Mouse (Mus musculus) thymus, postnatal 36 days (tissue): ENCODE measurements around the gene Cadps.

Experiments
- DNase-seq, 2 experiments: peaks; one replicate each; pipeline ENCODE4 v3.0.0; 2022; ENCODE audit warnings: mixed read lengths in 2 of 2

The Cadps gene

DNA sequence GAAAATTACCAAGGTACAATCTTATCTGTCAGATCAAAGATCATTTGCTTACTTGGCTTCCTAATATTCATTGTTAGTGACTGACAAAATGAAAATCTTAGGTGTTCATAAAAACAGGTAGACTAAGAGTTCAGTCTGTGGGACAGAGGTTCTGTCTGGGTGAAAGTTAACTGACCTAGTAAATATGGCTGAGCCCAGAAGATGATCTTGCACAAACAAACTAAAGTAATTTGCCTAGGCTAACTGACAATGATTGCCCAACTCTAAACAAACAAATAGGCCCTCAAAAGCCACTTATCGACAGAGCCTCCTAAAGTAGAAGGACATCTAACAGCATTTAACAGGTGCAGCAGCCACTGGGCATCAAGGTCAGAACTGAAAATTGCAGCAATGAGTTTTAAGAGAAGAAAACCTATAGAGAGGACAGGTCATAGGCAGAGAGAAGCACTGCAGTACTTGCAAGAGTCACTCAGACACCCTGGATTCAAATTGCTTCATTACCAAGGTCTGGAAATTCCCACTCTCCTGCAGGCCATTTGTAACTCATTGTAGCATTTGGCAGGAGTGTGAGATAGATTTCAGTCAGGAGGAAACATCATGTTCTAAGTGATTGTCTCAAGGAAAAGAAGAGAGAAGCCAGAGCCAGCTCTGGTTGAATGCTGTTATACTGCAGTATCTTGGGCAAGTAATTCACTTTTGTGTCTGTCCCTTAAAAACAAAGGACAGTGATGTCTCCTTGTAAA, 100.3 kb downstream of the Cadps start:
- DNase-seq: no peak

DNA sequence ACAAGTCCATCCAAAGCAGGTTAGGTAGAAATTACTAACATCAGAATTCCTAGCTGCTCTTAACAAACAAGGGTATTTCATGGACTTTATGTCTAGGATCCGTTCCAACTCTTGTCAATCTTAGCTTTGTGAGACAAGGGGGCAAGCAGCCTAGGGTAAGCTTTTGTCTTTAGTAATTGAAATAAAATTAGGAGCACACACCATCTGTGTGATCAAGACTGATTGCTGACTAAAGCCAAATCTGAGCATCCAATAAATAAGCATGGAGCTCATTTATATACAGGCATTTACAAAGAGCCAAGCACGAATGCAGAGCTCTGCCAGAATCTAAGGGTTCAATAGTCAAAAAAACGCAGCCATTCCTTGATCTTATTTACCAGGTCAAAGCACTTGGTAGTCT, 104.1 kb downstream of the Cadps start:
- DNase-seq: no peak

DNA sequence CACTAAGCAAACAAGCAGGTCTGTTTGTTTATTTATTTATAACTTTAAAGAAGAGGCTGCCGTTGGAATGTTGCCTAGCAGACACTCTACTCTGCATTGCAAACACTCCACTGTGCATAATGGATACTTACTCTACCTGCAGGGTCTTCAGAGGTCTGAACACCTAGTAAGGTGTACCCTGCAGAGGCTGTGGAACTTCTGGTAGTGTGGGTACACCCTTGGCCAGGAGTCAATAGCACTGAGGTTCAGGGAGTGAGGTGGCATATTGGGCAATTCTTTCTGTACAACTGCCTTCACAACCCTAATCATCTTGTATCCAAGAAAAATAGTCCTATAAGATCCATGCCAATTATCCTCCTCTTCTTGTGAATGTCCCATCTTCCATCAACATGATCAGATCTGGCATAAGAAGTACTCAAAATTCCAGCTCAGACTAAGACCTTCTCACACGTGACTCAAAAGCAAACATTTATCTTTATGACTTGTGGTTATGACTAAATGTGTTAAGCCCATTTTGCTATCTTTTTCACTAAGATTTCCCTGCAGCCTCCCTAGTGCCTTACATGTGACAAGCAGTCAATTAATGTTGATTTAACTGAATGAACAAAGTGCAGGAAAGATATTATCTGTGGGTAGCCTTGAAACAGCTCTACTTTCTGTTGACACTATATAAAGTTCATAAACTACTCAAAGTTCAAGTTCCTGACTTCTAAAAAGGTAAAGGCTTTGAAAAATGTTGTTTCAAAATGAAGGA, 106.8 kb downstream of the Cadps start:
- DNase-seq: no peak

DNA sequence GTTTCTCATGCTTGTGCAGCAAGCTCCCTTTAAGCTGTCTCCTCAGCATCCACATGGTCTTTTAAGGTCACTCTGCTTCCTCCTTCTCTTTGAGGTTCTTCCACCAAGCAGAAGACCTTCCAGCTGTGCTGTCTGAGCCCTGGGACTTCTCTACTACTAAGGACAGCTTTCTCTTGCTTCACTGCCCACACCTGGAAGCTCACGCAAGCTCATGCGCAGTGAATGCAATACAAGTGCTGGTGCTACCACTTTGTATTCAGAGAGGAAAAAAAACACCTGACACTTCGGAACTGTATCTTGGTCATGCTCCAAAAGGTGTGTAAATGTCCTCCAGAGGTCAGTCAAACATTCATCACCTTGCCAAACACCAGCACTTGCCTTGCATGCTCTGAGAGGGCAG, 115.5 kb downstream of the Cadps start:
- no peak for DNase-seq

DNA sequence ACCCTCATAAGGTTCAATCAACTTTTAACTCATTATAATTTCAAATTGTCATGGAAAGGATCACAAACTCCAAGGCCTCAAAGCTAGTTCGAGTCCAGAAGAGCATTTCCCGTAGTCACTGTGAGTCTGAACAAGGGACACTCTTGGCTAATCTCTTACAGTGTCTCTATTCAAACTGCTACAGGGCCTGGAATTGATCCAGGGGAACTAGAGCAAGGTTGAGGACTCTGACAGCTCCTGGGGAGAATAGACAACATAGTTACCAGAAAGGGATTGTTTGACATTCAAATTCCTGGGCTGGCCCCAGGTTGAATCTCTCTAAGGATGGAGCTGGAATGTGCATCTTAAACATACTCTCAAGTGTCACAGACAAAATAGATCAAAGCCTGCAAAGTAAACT, 118.4 kb downstream of the Cadps start:
- DNase-seq: no peak

DNA sequence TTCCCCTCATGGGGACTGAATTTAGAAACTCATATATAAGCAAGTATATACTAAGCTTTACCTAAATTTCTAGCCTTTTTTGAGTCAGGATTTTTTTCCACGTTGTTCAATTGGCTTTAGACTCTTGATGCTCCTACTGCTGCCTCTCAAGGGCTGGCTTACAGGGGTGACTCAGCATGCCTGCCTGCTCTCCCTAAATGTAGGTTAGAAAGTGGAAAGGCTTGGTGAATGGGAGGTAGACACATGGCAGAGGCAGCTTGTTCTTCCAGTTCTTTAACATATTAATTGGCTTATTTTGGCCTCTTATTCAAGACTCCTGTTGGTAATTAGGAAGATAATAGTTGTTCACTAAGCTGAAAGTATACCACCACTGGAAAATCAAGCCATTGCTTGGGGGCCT, 132.7 kb downstream of the Cadps start:
- no peak for DNase-seq

DNA sequence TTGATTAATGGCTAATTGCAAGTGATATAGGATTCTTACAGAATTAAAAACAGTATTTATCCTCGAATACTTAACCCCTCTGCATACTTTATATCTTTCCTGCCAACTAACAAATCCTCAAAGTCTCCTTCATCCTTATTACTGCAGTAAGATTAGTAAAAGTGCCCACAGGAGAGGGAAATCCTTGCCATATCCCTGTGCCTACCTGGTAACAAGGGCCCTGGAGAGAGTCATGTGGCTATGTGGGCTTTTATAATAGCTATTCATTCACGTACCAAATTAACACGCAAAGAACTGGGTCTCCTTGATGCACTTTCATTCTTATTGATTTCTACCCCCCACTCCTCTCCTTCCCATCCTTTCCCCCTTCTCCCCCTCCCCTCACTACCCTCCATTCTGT, 137.9 kb downstream of the Cadps start:
- no peak for DNase-seq

DNA sequence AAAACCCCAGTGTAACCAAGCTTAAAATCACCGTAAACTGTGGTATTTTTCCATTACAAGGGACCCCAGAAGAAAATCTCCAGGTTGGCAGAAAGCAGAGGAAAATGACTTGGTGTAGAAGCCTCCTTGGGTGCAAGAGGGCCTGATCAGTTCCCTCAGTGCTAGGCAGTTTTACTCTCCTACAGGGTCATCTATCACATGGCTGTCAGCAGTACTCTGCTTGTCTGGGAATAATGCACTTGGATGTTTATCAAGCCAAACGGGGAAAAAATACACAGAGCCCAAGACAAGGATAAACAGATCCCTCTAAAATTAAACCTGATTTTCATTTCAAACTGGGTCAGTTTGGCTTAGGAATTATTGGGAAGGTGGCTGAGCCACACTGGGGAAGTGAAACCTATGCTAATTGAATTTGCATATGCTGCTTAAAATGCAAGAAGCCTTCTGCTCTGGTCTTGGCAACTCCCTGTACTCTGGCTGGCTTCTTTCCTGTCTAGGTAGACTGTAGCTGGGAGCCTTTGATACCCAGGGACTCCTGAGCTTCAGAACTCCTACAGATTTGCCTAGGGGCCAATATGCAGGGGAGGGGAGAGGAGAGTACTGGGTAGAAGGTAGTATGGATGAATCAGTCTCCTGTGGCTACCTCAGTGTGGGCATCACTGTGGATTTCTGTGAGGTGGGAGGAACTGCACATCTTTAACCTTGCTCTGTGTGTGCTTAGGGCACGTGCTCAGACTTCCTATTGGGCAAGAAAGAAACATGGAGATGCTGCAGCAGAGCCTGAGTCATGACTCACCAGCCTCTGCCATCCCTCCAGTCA, 141.8 kb downstream of the Cadps start:
- DNase-seq: no peak

DNA sequence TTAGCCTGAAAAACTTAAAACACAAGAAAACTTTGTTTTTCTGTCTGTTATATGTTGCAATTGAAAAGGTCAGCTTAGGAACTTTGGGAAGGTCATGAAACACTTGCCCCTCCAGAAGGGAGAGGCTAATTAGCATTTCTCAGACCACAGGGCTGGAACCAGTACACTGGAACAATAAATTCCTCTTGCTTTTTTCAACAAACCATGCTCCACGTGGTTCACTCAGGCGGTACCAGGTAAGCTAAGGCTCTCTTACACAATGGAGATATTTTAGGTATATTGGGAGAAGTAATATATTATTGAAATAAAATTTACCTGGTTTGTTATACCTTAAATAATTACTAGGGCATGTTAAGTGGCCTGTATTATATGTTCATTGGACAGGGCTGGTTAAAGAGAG, 161.4 kb downstream of the Cadps start:
- no peak for DNase-seq

DNA sequence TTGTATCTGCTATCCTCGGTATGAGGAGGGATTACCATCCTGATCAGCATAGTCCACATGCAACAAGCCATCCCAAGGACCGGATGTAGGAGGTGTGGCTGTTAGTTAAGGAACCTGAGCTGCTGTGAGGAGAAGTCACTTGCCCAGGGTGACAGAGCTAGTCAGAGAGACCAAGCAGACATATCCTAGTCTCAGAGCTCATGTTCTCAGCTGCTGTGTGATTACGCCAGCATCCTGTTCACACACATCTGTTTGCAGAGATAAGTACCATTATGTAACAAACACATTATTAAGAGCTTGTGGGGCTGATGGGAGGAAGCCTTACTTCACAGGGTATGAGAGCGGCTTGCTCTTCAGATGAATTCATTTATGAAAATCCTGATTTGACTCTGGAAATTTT, 165.5 kb downstream of the Cadps start:
- DNase-seq: no peak

DNA sequence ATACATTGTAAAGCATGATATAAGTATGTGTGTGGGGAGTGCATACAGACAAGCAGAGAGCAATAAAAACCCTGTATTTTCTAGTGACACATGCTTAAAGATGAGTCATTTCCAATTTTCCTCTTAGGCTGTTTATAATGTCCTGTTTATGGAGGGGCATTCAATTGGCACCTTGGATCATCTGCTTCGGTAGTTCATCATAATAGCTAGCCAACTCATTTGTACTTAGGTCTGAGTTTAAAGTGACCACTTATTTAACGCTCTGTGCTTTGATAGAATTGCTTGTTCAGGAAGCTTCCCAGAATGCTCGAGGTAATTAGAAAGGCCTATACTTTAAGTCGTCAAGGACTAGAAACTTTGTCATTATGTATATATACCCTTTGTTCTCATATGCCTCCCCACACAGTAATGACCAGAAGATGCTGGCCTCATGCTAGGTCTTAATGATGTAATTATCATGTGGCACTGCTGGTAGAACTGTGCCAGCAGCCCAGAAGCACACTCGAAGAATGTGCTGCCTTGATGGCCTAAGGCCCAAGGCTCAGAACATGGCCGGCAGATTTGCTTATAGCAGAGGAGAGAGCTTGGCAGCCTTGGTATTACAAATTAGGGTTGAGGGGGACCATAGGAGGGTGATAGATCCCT, 179.9 kb downstream of the Cadps start:
- DNase-seq: no peak

DNA sequence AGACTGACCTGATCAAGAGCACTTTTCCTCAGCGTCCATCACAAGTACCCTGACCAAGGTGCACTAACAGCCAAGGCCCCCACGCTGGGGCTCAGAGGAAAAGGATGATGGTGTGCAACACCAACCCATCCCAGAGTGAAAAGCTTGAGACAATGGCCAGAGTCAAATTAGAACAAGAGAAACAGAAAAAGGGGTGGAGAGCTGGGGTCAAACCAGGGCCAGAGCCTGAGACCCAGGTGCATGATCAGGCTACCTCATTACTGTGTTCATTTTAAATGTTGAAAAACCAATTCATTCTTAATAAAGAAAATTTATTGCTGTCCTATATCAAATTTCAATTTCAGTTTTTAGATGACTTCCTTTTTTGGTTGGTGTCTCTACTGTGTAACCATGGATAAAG, 184.1 kb downstream of the Cadps start:
- no peak for DNase-seq

DNA sequence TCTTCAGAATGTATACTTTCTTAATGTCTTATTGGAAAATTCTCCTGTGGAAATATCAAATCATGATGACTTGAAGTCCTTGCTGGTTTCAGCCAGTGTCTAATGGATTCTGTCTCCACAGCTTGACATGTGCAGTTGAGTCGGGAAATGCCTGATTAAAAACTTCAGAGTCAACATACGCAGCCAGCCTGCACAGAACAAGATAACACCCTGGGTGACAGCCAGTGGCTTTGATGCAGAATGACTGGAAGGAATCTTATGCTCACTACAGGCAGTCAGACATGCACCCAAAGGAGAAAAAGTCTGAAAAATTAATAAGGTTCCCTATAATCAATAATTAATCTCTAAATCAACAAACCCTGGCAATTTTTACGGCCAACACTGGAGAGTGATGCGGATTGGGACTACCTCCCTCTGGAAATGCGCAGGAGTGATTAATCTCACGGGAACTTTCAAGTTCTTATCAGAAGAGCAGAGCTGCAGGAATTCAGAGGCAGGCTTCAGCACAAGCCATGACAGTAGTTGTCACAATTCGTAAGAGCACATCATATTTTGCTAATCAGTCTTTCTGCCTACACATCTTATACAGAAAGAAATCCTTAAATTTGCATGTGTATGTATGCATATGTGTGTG, 185.6 kb downstream of the Cadps start:
- DNase-seq: no peak

DNA sequence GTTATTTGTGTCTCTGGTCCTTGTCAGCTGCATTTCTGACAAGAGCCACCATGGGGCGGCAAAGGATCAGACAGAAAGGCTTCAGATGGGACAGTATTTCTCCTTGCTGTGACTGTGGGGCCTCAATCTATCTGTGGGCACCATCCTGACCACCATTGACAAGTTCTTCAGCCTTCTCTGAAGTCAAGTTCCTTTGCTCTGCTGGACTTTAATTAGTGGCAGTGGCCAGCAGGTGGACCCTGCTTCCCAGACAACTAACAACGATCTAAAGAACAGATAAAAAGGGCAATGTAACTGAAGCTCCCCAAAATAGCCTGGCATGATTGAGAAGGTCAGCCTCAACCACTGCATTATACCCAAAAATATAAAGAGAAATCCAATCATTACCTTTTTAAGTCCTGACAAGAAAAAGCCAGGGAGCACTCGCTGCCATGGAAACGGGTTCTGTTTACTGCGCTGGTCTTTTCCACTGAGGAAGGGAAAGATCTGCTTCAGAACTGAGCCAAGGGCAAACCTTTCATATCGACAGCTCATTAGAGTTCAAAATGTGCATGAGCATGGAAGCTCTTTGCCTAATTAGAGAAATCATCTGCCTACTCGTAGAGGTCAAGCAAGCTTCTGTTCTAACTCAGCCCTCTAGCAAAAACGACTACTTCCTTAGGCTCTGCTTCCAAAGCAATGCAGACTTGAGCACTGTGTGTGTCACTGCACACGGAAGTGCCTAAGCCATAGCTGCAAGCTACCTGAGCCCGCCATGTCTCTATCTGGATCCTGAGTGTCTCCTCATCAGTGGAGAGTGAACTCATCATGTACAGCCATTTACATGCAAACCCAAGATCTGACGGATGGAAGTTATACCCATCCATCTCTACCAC, 198.4 kb downstream of the Cadps start:
- DNase-seq: no peak

DNA sequence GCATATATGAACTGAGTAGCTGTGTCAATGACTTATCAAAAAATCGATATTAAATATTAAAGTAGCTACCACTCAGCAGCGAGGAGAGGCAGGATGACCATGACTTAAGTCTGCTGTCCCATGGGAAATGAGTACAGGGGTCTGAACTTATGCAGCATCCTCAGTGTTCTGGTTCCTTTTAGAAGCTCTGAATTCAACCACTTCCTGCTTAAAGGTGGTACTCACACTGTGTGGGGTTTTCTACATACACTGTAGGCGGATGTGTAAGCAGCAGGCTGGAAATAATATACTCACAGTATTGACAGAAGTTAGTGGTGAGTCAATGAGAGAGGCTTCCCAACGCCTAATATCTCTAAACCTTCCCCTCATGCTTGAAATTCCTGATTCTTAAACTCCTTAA, 215.9 kb downstream of the Cadps start:
- no peak for DNase-seq

DNA sequence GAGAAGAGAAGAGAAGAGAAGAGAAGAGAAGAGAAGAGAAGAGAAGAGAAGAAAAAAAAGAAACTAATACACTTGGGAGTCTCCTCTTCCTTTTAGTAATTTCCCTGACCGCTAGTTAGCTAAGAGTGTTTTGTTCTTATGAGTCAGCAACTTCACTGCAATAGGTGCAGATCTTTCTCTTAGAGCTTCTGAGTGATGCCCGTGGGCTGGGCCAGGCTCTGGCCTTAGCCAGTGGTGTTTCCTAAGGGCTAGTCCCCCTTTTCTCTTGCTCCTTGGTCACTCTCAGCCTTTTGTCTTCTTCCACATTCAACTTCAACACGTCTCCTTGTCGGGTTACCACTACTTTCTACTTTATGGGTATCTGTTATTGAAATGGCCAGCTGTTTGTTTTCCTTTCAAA, 216.7 kb downstream of the Cadps start:
- no peak for DNase-seq

DNA sequence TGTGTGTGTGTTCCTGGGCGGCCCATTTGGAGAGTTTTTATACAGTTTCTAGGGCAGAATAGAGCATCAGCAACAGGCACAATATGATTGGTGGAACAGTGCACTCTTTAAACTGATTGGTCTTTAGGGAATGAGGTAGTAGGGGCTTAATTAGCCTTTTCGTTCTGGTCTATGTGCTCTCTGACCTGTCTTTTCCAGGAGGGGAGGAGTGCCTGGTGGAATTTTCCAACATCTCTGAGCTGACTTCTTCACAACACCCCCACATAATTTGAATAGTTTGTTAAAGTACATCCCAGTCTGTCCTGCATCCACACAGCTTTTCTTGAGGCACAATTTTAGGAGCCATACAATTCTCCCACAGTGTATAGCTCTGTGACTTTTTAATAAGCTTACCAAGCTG, 220.8 kb downstream of the Cadps start:
- no peak for DNase-seq

DNA sequence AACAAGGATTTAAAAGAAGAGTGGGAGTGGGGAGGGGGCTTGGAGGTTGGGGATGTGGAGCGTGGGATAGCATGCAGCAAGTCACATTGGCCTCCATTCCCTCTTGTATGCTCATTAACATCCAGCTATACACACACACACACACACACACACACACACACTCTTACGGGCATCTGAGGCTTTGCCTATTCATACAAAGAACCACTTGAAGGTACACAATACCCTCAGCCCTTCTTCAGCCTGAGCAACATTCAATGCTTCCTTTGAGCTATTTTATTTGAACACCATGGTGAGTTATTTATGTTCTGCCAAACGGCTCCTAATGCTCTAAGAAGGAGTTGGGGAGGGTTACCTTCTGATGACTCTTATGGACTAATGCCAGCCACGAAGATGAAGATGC, 227.6 kb downstream of the Cadps start:
- DNase-seq: no peak

DNA sequence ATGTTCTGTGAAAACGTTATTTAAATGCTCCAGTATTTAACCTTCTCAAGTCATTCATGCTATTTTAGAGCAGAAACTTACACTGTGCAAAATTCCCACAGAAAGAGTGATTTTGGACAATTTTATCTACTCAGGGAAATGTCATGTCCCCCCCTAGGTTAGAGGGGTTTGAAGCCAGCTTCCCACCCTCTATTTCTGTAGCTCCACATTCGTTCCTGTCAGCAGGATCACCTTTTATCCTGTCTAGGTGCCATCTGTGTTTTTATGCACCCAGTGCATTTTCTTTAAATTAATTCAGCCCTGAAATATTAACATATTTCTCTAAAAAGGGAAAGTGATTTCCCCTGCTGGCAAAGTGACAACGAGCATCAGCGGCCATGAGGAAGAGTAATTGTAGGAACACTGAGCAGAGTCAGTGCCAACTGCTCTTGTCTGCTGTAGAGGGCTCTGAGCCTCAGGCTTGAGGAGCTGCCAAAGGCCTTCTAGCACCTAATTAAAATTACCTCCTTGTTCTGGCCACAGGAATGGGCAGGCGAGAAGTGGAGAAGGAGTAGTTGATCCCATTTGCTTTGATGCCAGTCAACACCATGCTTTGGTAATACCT, 230.3 kb downstream of the Cadps start:
- no peak for DNase-seq

DNA sequence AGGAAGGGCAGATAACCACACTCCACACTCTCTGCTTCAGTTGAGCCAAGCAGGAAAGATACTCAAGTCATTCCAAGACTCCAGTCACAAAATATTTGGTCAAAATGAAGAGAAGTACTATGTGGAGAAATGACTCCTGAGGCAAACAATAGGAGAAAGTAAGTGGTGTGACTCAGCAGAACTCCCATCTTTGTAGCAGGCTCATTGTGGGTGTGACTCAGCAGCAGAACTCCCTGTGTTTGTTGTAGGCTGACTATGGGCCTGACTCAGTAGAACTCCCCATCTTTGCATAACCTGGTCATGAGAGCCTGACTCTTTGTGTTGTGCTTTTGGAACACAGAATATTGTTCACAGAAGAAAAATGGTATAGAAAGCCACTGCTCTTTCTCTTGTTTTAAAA, 231.1 kb downstream of the Cadps start:
- no peak for DNase-seq

DNA sequence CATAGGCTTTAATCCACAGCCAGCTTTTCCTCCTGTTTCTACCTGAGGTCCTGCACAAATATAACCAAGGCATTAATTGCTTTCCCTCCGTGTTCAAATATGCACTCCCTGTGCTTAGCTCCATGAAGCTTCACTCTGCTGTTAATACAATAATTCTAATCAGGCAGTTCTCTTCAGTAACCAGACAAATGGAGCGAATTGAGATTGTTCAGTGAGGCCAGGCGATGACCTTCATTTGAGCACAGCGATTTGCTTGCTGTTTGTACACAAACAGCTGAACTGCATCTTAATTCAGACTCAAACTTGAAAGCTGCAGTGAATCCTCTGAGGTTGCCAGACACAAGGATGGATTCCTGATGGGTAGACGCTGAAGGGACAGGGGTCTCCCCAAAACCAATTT, 239.3 kb downstream of the Cadps start:
- no peak for DNase-seq
